ENCODE assay signal across 17 mouse cellular contexts in genomic region chr7:73644362-73644904, GRCm38 (mm10).
DNase-seq lines count a peak whose midpoint lies in the region; ATAC-seq lines count a peak whose summit lies in the region.
"Had no signal": no experiment of that assay in that cellular context is flagged by ENCODE, and none has a peak within 500 bp of the region (broad histone marks: within the 10 kb centered on the region; RNA-seq: fewer than 3 reads in every experiment).

No protein-coding gene starts in this region.

- no peaks in the 10 kb centered on the region for H3K36me3 ChIP-seq in forebrain, embryonic 10.5 days (replicated peaks)
- no peaks in the 10 kb centered on the region for H3K36me3 ChIP-seq in hindbrain, embryonic 14.5 days (replicated peaks; ENCODE audit: control insufficient read depth, insufficient read depth)
- no peaks in the 10 kb centered on the region for H3K36me3 ChIP-seq in midbrain, embryonic 14.5 days (ENCODE audit: control insufficient read depth, insufficient read depth, low read length)
- H3K36me3 ChIP-seq: G1E had no signal

- H3K4me1 ChIP-seq in forebrain, embryonic 10.5 days, result peaks cover 41% of the 10 kb centered on the region
- 0 out of 2 replicates have a peak, but pooled peaks cover 3% of the 10 kb centered on the region for H3K4me1 ChIP-seq in hindbrain, embryonic 14.5 days (replicated peaks; ENCODE audit: control insufficient read depth, insufficient read depth, low read length)
- peaks cover 5% of the 10 kb centered on the region; the same call in 1 of the 2 replicates for H3K4me1 ChIP-seq in midbrain, embryonic 14.5 days (ENCODE audit: control insufficient read depth, insufficient read depth, low read length)

- 0 out of 2 replicates have a peak, but pooled peaks cover 4% of the 10 kb centered on the region for H3K27me3 ChIP-seq in forebrain, embryonic 10.5 days (ENCODE audit: poor library complexity, severe bottlenecking)
- 0 out of 2 replicates have a peak, but pooled peaks cover 5% of the 10 kb centered on the region for H3K27me3 ChIP-seq in hindbrain, embryonic 14.5 days (ENCODE audit: control insufficient read depth, insufficient read depth, low read length)
- H3K27me3 ChIP-seq in midbrain, embryonic 14.5 days (ENCODE audit: control insufficient read depth, insufficient read depth, low read length), result peaks cover 15% of the 10 kb centered on the region

- H3K4me3 ChIP-seq in forebrain, embryonic 10.5 days, result no peak overlapping the region
- H3K4me3 ChIP-seq in hindbrain, embryonic 14.5 days (replicated peaks; ENCODE audit: low read length), result no peak overlapping the region
- no peak overlapping the region for H3K4me3 ChIP-seq in midbrain, embryonic 14.5 days (replicated peaks; ENCODE audit: low read depth, low read length)
- H3K4me3 ChIP-seq: erythroblast, embryonic 14.5 days had no signal

- H3K27ac ChIP-seq in forebrain, embryonic 10.5 days, result peak overlapping the region; percentile 22; the same call in 1 of the 2 replicates
- peak overlapping the region; percentile 43 for H3K27ac ChIP-seq in hindbrain, embryonic 14.5 days
- H3K27ac ChIP-seq in midbrain, embryonic 14.5 days (replicated peaks; ENCODE audit: low read depth, low read length), result no peak overlapping the region

- H3K4me2 ChIP-seq in hindbrain, embryonic 14.5 days (replicated peaks), result no peak overlapping the region
- H3K4me2 ChIP-seq in midbrain, embryonic 14.5 days (ENCODE audit: low read length), result 0 out of 2 replicates have a peak overlapping the region, but pooled peaks have one; percentile 2
- H3K4me2 ChIP-seq: heart, embryonic 11.5 days had no signal

- ATAC-seq in hindbrain, embryonic 14.5 days (ENCODE audit: low FRiP score), result peak; percentile 41; the same call in 1 of the 2 replicates
- peak; percentile 62 for ATAC-seq in midbrain, embryonic 14.5 days (ENCODE audit: low FRiP score, low TSS enrichment)
- ATAC-seq: intestine, postnatal 0 days had no signal

- 54% methylated on average over 4 of the region's 4 CpGs for WGBS in forebrain, embryonic 10.5 days
- 31% methylated on average over 4 of the region's 4 CpGs for WGBS in hindbrain, embryonic 14.5 days
- 9% methylated on average over 4 of the region's 4 CpGs for WGBS in midbrain, embryonic 14.5 days

- DNase-seq in R1 (ENCODE audit: low read depth, low spot score), result peak; percentile 48
- no peak for DNase-seq in forebrain, embryonic 10.5 days (ENCODE audit: extremely low spot score, low spot score)
- peak; percentile 55 for DNase-seq in hindbrain, embryonic 14.5 days (ENCODE audit: low spot score)
- peak; percentile 87 for DNase-seq in midbrain, embryonic 14.5 days
- no peak for DNase-seq in right cerebral cortex, postnatal 36 days (ENCODE audit: low spot score in 2 of 2)
- DNase-seq in thymus, postnatal 10 days (ENCODE audit: low spot score in 2 of 2), result no peak
- no peak for DNase-seq in adrenal gland, adult 18-20 months (ENCODE audit: low spot score in 2 of 2)
- DNase-seq: adrenal gland, postnatal 10 days; cerebellum, adult 8-10 months; heart, postnatal 36 days; left cerebral cortex, postnatal 4 days; lung, adult 2 months; right cerebral cortex, postnatal 14 days had no signal

- H3K9me3 ChIP-seq in forebrain, embryonic 10.5 days, result no peaks in the 10 kb centered on the region
- H3K9me3 ChIP-seq in hindbrain, embryonic 14.5 days (ENCODE audit: control insufficient read depth, low read length), result no peaks in the 10 kb centered on the region
- no peaks in the 10 kb centered on the region for H3K9me3 ChIP-seq in midbrain, embryonic 14.5 days (ENCODE audit: control insufficient read depth, low read length)
- H3K9me3 ChIP-seq: G1E had no signal

- no peak overlapping the region for H3K9ac ChIP-seq in hindbrain, embryonic 14.5 days
- H3K9ac ChIP-seq in midbrain, embryonic 14.5 days (replicated peaks; ENCODE audit: low read length), result no peak overlapping the region

Comparison
In these comparisons a context has a peak if more than half of its experiments do, and no peak if none do; other contexts are left out.
1. DNase-seq: peak in R1 (single experiment), hindbrain, embryonic 14.5 days (single experiment) and midbrain, embryonic 14.5 days (single experiment); none in forebrain, embryonic 10.5 days (single experiment), right cerebral cortex, postnatal 36 days (0 of 2), thymus, postnatal 10 days (0 of 2) and adrenal gland, adult 18-20 months (0 of 2).